Mouse (Mus musculus) lung, postnatal 10 days (tissue): ENCODE data around the gene Tcl1b1.
"Not testable (repeated sequence)": the region's sequence is repeated elsewhere in the genome, so short reads cannot be mapped to it uniquely, and the experiment has no call there.

Experiments used
- DNase-seq: peaks from one replicate; pipeline ENCODE4 v3.0.0; 2021

The Tcl1b1 gene

GRCm38 (mm10) chr12:105199684-105200497 is 40.4 kb downstream of the Tcl1b1 start:
- DNase-seq: not testable (repeated sequence)

- DNase-seq: not testable (repeated sequence)
Observed at GRCm38 (mm10) chr12:105201657-105202056, 42.2 kb downstream of the Tcl1b1 start, which contains the start of gene Tcl1b4. Gene Tcl1b4, plus strand, starts transcription at chr12:105201957.

- DNase-seq: no peak
Observed at GRCm38 (mm10) chr12:105207071-105207470, 47.6 kb downstream of the Tcl1b1 start.

- no peak for DNase-seq
Observed at GRCm38 (mm10) chr12:105208441-105208840, 49.0 kb downstream of the Tcl1b1 start.

- DNase-seq: no peak
Observed at GRCm38 (mm10) chr12:105209231-105209630, 49.7 kb downstream of the Tcl1b1 start.
